Mouse (Mus musculus): ENCODE measurements at regions not wholly inside any gene's neighbourhood (a gene's known extent, or its start where the extent isn't known, plus 50 kb on each side); places are given as distances from the start of the nearest gene placed in this dataset.

DNA sequence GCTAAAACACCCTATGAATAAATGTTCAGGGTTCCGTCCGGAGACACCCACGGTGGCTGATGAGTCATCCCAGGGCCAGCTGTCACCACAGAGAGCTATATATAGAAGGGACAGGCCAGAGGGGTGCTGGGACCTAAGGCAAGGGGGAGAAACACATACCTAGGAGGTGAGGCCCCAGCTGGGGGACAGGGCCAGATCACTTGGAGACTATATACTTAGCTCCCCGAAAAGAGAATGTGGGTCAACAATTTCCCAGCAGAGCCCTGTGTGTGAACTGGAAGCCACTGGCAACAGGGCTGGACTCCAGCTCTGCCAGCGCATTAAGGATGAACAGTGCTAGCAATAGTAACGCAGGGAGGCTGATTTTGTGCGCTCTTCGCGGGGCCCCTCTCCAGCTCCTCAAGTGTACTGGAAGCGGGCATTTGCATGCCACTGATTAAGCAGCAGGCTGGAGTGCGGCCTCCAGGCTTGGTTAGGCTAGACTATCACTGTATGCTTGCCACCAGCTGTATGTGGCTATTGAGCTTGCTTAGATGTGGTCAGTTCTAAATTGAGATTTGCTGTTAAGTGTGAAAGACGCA is 320.4 kb downstream of the Bcor start:
- peak; percentile 23 to 32 for DNase-seq (ENCODE audit: low spot score in 2 of 2)

- DNase-seq (ENCODE audit: low spot score in 2 of 2): no peak
Measured at GRCm38 (mm10) chrX:11840319-11841035, 319.7 kb downstream of the Bcor start.

- DNase-seq (ENCODE audit: low spot score in 2 of 2): no peak
Measured at GRCm38 (mm10) chrX:11845566-11845965, 314.6 kb downstream of the Bcor start.

GRCm38 (mm10) chrX:11855910-11856309 is 304.2 kb downstream of the Bcor start:
- DNase-seq (ENCODE audit: low spot score in 2 of 2): no peak

DNA sequence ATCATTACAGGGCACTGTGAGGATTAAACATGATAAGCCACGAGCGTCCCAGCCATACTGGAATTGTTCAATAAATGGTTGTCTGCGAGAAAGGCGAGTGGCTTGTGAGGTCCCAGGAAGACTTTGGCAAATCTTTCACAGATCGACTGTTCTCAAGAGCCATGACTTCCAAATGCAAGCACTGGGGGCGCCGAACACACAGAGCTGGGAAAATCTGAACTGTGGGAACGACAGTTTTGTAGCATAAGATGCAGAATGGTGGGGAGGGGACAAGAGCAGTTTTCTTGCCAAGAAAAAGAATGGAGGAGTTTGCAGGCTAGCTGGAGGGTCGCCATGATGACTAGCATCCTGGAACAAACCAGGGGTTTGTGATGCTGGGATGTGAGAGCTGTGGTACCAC is 300.8 kb downstream of the Bcor start:
- DNase-seq (ENCODE audit: low spot score in 2 of 2): no peak

DNA sequence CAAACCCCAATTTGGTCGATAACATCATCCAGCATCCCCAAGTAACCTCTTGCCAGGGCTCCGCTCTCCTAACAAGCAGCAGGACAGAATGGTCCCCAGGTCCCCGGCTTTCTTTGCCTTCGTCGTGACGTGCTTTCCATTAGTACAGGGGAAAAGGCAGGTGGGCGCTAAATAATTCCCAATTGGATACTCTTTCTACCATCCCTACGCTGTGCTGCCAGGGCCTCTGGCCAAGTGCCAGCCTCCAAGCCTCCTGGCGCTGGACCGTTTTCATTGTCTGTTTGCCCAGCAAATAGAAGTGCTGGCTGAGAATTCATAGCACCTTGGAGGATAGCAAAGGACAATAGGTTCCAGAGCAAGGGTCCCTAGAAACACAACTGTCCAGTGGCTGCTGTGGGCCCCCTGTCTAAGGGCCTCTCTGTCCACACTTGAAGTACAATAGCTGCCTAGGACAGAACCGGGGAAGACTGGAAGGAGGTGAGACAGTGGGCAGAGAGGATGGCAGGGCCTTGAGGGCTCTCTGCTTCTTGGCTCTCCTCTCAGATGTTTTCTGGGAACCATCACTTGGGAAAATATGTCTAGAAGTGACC is 298.9 kb downstream of the Bcor start:
- DNase-seq (ENCODE audit: low spot score in 2 of 2): no peak

GRCm38 (mm10) chrX:11861892-11862291 is 298.3 kb downstream of the Bcor start:
- no peak for DNase-seq (ENCODE audit: low spot score in 2 of 2)

DNA sequence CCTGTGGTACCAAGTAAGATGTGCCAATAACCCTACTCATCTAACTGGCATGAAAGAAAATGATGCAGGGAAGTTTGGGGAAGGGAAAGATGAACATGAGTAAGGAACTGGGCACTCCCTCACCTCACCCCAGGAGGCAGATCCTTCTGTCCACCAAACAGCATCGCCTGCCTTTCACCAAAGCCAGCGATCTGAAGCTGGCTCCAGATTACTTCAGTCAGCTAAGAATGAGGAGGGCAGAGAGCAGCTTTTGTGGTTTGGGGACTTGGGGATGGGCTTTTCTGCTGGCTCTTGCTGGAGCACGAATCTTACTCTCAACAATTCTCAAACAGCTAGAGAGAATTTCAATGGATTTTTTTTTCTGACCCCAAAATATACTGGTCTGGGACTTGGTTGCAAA is 297.0 kb downstream of the Bcor start:
- DNase-seq (ENCODE audit: low spot score in 2 of 2): no peak

DNA sequence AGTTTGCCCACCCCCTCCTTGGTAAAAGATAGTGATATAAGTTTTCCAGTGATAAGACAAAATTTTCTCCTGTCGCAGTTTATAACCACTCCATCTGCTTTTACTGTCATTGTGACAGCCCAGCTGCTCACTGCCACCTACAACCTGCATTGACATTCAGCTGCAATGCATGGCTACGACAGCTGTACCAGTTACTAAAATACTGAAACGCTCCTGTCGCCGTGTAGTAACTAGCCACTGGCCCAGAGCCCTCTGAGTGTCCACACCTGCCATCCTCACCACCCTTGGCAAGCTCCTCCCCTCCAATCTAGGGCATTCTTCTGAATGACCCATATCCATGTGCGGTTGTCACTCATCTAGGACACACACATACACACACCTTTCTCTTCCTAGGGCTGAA is 286.2 kb downstream of the Bcor start:
- peak in 1 of 2 experiments; percentile 4 for DNase-seq (ENCODE audit: low spot score in 2 of 2)

DNA sequence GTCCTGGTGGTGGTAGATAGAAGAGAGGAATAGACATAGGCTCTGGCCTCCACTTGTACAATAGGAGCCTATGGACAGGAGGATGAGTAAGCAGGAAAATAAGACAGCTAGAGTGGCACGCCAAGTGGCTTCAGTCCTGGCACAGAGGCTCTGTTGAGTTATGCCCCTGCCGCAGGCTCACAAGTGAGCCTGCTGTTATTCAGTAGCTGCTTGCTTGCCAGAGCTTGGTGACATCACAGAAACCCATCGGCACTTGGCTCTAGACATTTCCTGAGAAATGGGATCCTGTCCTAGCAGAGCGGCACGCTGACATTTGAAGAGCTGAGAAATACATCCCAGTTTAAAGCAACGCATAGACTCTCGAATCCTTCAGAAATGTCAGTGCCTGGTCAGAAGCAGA is 283.5 kb downstream of the Bcor start:
- no peak for DNase-seq (ENCODE audit: low spot score in 2 of 2)

DNA sequence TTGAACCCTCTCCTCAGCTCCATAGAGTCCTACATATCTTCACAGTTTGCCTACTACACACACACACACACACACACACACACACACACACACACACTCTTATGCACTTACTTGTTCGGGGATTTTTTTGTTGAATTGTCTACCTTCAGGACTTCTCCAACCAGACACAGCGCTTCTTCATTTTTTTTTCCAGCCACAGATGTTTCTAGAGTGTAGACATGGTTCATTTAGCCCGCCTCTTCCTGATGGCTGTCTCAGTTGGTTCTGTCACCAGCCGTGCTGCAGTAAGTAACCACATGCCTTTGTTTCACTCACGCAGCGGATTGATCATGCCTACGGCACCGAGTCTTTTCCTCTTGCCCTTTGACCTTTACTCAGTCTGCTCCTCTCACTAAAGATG is 282.1 kb downstream of the Bcor start:
- no peak for DNase-seq (ENCODE audit: low spot score in 2 of 2)

- no peak for DNase-seq (ENCODE audit: low spot score in 2 of 2)
Measured at GRCm38 (mm10) chrX:11880972-11881371, 279.2 kb downstream of the Bcor start.

GRCm38 (mm10) chrX:11883738-11884716 is 276.1 kb downstream of the Bcor start:
- no peak for DNase-seq (ENCODE audit: low spot score in 2 of 2)

DNA sequence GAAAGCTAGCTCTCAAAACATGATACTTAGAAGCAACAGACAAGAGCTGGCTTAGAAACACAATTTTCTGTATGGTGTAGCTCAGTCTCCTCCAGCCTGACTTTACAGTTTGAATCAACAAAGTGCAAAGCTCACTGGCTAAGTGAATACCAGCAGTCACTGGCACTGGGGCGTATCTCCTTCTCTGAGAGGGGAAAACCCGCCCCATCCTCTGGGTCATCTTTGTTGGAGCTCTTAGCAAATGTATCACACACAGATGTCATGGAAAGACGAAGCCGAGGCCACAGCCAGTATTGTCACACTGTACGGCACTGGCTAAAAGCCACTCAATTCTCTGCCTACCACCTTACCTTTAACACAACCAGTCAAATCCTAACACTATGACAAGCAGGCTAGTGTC is 267.8 kb downstream of the Bcor start:
- DNase-seq (ENCODE audit: low spot score in 2 of 2): no peak

- DNase-seq (ENCODE audit: low spot score in 2 of 2): no peak
Measured at GRCm38 (mm10) chrX:11893606-11894279, 266.4 kb downstream of the Bcor start.

- no peak for DNase-seq (ENCODE audit: low spot score in 2 of 2)
Measured at GRCm38 (mm10) chrX:11894280-11894662, 265.9 kb downstream of the Bcor start.

GRCm38 (mm10) chrX:11895396-11895795 is 264.8 kb downstream of the Bcor start:
- DNase-seq (ENCODE audit: low spot score in 2 of 2): no peak

GRCm38 (mm10) chrX:11898280-11898679 is 261.9 kb downstream of the Bcor start:
- DNase-seq (ENCODE audit: low spot score in 2 of 2): peak in 1 of 2 experiments; percentile 16

GRCm38 (mm10) chrX:11899051-11899450 is 261.1 kb downstream of the Bcor start:
- DNase-seq (ENCODE audit: low spot score in 2 of 2): no peak

DNA sequence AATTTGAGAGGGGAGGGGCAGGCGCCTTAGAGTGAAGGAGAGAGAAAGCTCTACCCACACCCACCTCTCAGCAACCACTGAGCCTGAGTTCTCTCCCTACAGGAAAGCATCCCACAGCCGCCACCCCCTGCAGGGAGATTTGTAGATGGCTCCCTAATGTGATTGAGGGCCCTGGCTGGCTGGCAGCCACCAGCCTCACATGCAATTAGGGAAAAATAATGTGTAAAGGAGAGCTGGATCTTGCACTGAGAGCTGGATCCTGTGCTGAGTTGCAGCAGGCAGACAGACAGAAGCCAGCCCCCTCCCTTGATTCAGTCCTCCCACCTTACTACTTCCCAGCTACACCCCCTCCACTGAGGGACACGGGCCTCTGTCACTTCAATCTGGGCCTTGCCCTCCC is 260.2 kb downstream of the Bcor start:
- DNase-seq (ENCODE audit: low spot score in 2 of 2): no peak

GRCm38 (mm10) chrX:11901791-11902190 is 258.4 kb downstream of the Bcor start:
- no peak for DNase-seq (ENCODE audit: low spot score in 2 of 2)

All from frontal cortex, postnatal 36 days (tissue).